Mouse (Mus musculus): ENCODE results near the gene Inhbe. TPM values are rescaled to one million over a fixed set of nuclear protein-coding genes. Genes with fewer than 3 reads are reported as not detected.
"Not testable (repeated sequence)": the region's sequence is repeated elsewhere in the genome, so short reads cannot be mapped to it uniquely, and the experiment has no call there.

Gene Inhbe
- polyA plus RNA-seq, 1 experiment, result not detected

GRCm38 (mm10) chr10:127325454-127326016 lies 28.7 kb downstream of the Inhbe start:
- TF ChIP-seq POLR2A (IDR thresholded peaks at IDR 0.05; ENCODE audit: low read depth, low read length), result no peak
- no peak for TF ChIP-seq CTCF (IDR thresholded peaks at IDR 0.05; ENCODE audit: borderline replicate concordance, insufficient read depth, low read length)
- Histone ChIP-seq H3K4me1 (ENCODE audit: control insufficient read depth, insufficient read depth, low read length) (no peaks in the 10 kb centered on the region), H3K27ac (ENCODE audit: insufficient read depth, low read length) (no peak overlapping the region), H3K4me3 (ENCODE audit: insufficient read depth, low read length) (no peak overlapping the region)

- Histone ChIP-seq H3K4me1 (ENCODE audit: control insufficient read depth, insufficient read depth, low read length) (no peaks in the 10 kb centered on the region), H3K4me3 (ENCODE audit: insufficient read depth, low read length) (no peak overlapping the region), H3K27ac (ENCODE audit: insufficient read depth, low read length) (no peak overlapping the region)
Measured at GRCm38 (mm10) chr10:127324495-127324894, 29.7 kb downstream of the Inhbe start.

GRCm38 (mm10) chr10:127323131-127323855 lies 30.9 kb downstream of the Inhbe start:
- Histone ChIP-seq H3K4me3 (ENCODE audit: insufficient read depth, low read length) (no peak overlapping the region), H3K27ac (ENCODE audit: insufficient read depth, low read length) (no peak overlapping the region), H3K4me1 (ENCODE audit: control insufficient read depth, insufficient read depth, low read length) (no peaks in the 10 kb centered on the region)
- no peak for TF ChIP-seq CTCF (IDR thresholded peaks at IDR 0.05; ENCODE audit: borderline replicate concordance, insufficient read depth, low read length)
- TF ChIP-seq POLR2A (IDR thresholded peaks at IDR 0.05; ENCODE audit: low read depth, low read length), result no peak

More at GRCm38 (mm10) chr10:127324495-127324894, 29.7 kb downstream of the Inhbe start:
- TF ChIP-seq CTCF (IDR thresholded peaks at IDR 0.05; ENCODE audit: borderline replicate concordance, insufficient read depth, low read length) (peak; percentile 6; the same call in 1 of the 2 replicates), POLR2A (IDR thresholded peaks at IDR 0.05; ENCODE audit: low read depth, low read length) (no peak)

GRCm38 (mm10) chr10:127322669-127323068 lies 31.5 kb downstream of the Inhbe start:
- TF ChIP-seq CTCF (IDR thresholded peaks at IDR 0.05; ENCODE audit: borderline replicate concordance, insufficient read depth, low read length) (no peak), POLR2A (IDR thresholded peaks at IDR 0.05; ENCODE audit: low read depth, low read length) (no peak)
- H3K27ac ChIP-seq (ENCODE audit: insufficient read depth, low read length), result no peak overlapping the region
- no peak overlapping the region for H3K4me3 ChIP-seq (ENCODE audit: insufficient read depth, low read length)
- H3K4me1 ChIP-seq (ENCODE audit: control insufficient read depth, insufficient read depth, low read length), result no peaks in the 10 kb centered on the region

GRCm38 (mm10) chr10:127322178-127322577 lies 32.0 kb downstream of the Inhbe start:
- Histone ChIP-seq H3K27ac (ENCODE audit: insufficient read depth, low read length) (no peak overlapping the region), H3K4me1 (ENCODE audit: control insufficient read depth, insufficient read depth, low read length) (no peaks in the 10 kb centered on the region), H3K4me3 (ENCODE audit: insufficient read depth, low read length) (no peak overlapping the region)
- TF ChIP-seq POLR2A (IDR thresholded peaks at IDR 0.05; ENCODE audit: low read depth, low read length) (no peak), CTCF (IDR thresholded peaks at IDR 0.05; ENCODE audit: borderline replicate concordance, insufficient read depth, low read length) (no peak)

- TF ChIP-seq CTCF (IDR thresholded peaks at IDR 0.05; ENCODE audit: borderline replicate concordance, insufficient read depth, low read length), result no peak
- no peak for TF ChIP-seq POLR2A (IDR thresholded peaks at IDR 0.05; ENCODE audit: low read depth, low read length)
- Histone ChIP-seq H3K4me3 (ENCODE audit: insufficient read depth, low read length) (no peak within 1 kb of the TSS), H3K27ac (ENCODE audit: insufficient read depth, low read length) (no peak within 1 kb of the TSS), H3K4me1 (ENCODE audit: control insufficient read depth, insufficient read depth, low read length) (no peaks in the 10 kb centered on the region)
Measured at GRCm38 (mm10) chr10:127321621-127322020, 32.6 kb downstream of the Inhbe start, which contains the start of gene Arhgap9. Gene Arhgap9 (plus strand): TSS chr10:127321964.

- no peaks in the 10 kb centered on the region for H3K4me1 ChIP-seq (ENCODE audit: control insufficient read depth, insufficient read depth, low read length)
- no peak overlapping the region for H3K27ac ChIP-seq (ENCODE audit: insufficient read depth, low read length)
- TF ChIP-seq CTCF (IDR thresholded peaks at IDR 0.05; ENCODE audit: borderline replicate concordance, insufficient read depth, low read length), result no peak
- TF ChIP-seq POLR2A (IDR thresholded peaks at IDR 0.05; ENCODE audit: low read depth, low read length), result no peak
- H3K4me3 ChIP-seq (ENCODE audit: insufficient read depth, low read length), result no peak overlapping the region
Measured at GRCm38 (mm10) chr10:127319969-127320368, 34.2 kb downstream of the Inhbe start.

- TF ChIP-seq POLR2A (IDR thresholded peaks at IDR 0.05; ENCODE audit: low read depth, low read length), result no peak
- TF ChIP-seq CTCF (IDR thresholded peaks at IDR 0.05; ENCODE audit: borderline replicate concordance, insufficient read depth, low read length), result no peak
- no peak overlapping the region for H3K27ac ChIP-seq (ENCODE audit: insufficient read depth, low read length)
- H3K4me3 ChIP-seq (ENCODE audit: insufficient read depth, low read length), result no peak overlapping the region
- no peaks in the 10 kb centered on the region for H3K4me1 ChIP-seq (ENCODE audit: control insufficient read depth, insufficient read depth, low read length)
Measured at GRCm38 (mm10) chr10:127318009-127318408, 36.2 kb downstream of the Inhbe start.

- no peak for TF ChIP-seq CTCF (IDR thresholded peaks at IDR 0.05; ENCODE audit: borderline replicate concordance, insufficient read depth, low read length)
- TF ChIP-seq POLR2A (IDR thresholded peaks at IDR 0.05; ENCODE audit: low read depth, low read length), result no peak
- Histone ChIP-seq H3K4me1 (ENCODE audit: control insufficient read depth, insufficient read depth, low read length) (no peaks in the 10 kb centered on the region), H3K27ac (ENCODE audit: insufficient read depth, low read length) (no peak overlapping the region), H3K4me3 (ENCODE audit: insufficient read depth, low read length) (no peak overlapping the region)
Measured at GRCm38 (mm10) chr10:127317277-127317676, 36.9 kb downstream of the Inhbe start.

GRCm38 (mm10) chr10:127314950-127315349 lies 39.3 kb downstream of the Inhbe start:
- not testable (repeated sequence) for H3K4me1 ChIP-seq (ENCODE audit: control insufficient read depth, insufficient read depth, low read length); H3K4me3 ChIP-seq (ENCODE audit: insufficient read depth, low read length); H3K27ac ChIP-seq (ENCODE audit: insufficient read depth, low read length)

GRCm38 (mm10) chr10:127313516-127313915 lies 40.7 kb downstream of the Inhbe start:
- H3K27ac ChIP-seq (ENCODE audit: insufficient read depth, low read length); H3K4me1 ChIP-seq (ENCODE audit: control insufficient read depth, insufficient read depth, low read length); H3K4me3 ChIP-seq (ENCODE audit: insufficient read depth, low read length): not testable (repeated sequence)

Measured in embryonic fibroblast, embryonic 13.5 days (primary cell).